Mouse (Mus musculus) cerebellum, adult 11-12 months (tissue): ENCODE results near the gene Zfp692.
A peak's percentile ranks its signal among the peaks of the same experiment; 100 is the strongest.

Source experiments
- DNase-seq: peaks from one replicate; pipeline ENCODE4 v3.0.0; 2022

Zfp692 gene

DNA sequence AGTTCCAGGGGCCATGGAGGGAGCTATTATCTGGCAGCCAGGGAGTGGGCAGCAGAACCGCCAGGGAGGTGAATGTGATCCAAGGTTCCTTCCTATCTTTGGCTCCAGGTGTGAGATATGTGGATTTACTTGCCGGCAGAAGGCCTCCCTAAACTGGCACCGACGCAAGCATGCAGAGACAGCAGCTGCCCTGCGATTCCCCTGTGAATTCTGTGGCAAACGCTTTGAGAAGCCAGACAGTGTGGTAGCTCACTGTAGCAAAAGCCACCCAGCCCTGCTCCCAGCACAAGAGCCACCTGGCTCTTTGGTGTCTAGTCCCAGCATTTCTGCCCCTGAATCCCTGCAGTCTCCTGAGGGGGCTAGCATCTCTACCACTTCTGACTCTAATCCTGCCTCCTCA, 7.2 kb downstream of the Zfp692 start:
- DNase-seq = peak; percentile 49

DNA sequence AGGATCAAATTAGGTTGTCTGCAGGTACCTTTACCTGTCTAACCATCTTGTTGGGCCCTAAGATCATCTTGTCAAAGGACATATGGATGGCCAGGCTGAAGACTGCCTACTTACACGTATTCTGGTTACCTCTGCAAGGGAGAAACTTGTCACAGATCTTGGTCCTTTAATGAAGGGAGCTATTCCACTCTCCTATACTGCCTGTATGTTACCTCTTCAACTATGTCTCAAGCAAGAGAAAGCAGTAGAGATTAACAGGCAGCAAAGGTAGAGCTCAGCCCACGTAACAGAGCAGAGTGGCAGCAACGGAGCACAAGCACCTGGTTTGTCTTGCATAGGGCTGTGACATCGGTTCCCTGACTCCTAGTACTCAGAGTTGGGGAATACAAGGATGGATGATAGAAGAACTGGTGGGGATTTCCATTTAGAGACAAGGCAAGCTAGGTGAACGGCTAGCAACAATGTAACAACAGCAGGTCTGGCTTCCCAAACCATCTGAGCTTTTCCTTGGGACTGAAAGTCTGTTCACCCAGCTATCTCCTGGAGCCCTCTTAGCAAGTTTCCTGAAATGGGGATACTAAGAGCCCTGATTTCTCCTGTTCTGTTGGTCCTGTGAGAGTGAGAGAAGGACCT, 8.8 kb downstream of the Zfp692 start:
- DNase-seq = no peak

DNA sequence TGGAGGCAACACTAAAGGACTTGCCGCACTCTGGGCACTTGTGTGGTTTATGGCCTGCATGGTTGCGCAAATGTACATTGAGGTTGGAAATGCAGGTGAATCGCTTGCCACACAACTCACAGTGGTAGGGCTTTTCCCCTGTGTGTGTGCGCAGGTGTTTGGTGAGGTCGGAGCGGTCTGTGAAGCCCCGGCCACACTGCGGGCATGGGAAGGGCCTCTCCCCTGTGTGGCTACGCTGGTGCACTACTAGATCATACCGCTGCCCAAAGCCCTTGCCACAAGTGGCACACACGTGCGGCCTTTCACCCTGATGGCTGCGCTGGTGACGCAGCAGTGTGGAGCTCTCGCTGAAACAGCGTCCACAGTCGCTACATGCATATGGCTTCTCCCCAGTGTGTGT, 9.5 kb downstream of the Zfp692 start:
- DNase-seq = no peak

DNA sequence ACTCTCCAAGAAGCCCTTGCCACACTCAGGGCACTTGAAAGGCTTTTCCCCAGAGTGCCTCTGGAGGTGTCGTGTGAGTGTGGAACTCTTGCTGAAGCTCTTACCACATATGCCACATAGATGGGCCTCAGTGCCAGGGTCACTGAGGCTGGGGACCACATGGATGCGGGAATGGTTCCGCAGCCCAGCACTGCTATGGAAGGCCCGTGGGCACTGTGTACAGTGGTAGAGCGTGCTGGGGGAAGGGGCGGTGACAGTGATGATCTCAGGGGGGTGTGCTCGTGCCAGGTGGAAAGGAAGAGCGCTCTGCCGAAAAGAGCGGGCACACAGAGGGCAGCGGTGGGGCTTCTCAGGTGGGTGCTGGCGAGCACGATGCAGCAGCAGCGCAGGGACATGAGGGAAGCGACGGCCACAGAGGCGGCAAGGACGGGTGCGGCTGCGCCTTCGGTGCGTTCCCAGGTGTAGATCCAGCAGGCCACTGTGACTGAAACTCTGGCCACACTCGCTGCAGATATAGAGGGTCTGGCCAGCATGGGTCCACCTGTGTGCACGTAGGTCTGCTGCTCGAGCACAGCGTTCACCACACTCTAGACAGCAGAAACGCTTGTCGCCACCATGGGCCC, 10.0 kb downstream of the Zfp692 start:
- no peak for DNase-seq

DNA sequence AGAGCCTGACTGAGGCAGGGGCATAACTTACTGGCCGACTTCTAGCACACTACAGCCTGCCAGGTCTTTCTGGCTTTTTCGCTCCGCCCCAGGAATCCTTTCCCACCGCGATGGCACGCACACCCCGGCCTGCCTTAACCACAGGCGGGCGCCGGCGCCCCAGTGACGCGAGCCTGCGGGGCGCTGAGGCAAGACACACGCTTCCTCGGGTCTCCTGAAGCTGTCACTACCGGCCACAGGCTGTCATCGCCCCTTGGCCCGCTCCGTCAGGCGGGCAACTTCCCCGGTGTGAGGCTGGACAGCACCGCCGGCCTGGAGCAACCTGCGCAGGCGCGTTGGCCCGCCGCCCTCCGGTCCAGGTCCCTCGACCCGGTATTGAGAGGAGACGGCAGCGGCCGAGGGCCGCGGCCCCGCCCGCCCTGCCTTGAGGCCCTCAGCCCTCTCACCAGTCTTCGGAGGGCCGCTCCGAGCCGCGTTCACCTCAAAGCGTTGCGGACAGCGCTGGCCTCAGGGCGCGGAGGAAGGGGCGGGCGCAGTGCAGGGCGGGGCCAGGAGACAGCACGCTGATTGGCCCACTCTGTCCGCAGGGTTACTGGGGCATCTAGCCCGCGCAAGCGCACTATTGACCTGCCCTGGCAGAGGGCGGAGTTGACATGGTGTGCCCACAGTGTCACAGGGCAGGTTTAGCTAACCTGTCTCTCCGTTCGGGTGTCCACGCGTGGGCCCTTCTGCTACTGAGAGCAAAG, 16.1 kb downstream of the Zfp692 start:
- peak; percentile 99 for DNase-seq

DNA sequence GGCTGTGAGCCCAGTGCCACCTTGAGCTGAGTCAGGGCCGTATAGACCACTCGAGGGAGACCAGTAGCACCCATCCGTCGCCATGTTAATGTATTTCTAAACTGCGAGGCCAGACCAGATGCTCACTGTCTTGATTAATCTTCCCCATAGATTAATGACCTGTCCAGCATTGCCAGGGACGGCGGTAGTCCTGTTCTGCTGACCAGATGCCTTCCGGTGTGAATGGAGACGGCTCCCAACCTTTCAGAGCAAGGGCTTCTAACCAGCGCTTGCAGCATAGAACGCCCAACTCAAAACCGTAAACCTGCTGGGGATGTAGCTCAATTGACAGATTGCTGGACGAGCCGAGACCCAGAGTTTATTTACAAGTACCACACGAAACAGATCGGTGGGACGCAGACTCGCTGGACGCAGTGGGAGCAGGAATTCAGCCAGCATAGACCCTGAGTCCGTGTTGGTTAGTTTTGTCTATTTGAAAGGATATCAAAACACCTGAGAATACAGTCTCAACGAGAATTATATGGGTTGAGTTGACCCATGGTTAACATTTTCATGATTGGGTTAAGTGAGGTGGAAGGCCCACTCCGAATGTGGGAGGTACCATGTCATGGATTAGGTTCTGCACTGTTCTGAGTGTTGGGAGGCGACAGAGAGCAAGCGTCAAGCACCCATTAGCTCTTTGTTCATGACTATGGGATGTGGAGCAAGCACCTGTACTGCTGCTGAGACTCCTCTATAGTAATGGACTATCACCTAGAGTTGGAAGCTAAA, 16.9 kb downstream of the Zfp692 start:
- DNase-seq = no peak

DNA sequence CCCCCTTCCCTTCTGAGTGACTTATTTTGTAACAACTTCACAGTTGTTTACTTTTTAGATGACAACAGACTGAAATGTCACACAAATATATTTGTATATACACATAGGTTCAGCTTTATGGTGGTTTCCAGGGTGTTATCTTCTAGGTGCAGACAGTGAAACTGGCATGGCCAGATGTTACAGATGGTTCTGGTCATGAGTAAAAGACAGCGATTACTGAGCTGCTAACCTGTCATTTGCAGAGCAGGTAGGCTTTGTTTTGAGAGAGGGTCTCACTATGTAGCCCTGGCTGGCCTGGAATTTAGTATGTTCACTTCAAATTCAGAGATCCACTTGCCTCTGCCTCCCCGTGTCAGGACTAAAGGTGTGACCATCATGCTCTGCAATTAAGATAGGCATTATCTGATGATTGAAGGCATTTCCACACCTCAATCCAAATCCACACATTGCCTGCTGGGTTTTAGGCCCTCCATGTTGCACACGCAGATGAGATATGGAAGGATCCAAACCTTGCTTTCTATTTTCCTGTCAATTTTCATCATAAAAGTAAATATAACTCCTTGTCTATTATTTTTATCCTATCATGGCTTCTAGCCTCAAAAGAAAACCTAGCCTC, 17.9 kb downstream of the Zfp692 start:
- DNase-seq = no peak

DNA sequence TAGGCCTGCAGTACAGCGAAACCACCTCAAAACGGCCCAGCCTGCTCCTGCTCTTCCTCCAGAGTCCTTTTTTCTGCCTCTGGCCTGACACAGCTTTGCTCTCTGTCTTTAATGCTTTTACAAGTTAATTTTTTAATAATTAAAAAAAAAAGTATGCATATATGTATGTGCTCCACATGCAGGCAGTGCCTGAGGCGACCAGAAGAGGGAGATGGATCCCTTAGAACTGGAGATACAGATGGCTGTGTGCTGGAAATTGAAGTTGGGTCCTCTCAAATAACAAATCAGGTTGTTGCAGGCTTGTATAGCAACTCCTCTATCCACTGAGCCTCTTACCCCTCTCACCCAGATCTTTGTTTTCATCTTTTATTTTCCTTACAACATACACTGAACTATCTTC, 19.9 kb downstream of the Zfp692 start:
- DNase-seq = no peak

DNA sequence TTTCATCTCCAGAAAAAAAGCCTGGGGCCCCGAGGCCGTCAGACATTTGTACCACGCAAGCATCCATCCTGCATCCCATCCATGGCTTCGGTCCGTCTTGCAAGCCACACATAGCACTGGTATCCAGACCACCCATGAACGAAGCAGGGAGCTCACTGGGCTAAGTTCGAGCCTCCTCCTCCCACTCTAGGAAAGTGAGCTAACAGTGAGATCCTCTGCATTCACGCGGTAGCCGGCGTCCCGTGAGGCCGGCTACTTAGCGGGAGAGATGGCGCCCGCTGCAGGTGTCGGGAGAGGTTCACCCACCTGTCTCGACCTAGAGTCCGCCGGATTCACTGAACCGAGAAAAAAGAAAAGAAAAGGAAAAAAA, 23.0 kb downstream of the Zfp692 start:
- DNase-seq = no peak

DNA sequence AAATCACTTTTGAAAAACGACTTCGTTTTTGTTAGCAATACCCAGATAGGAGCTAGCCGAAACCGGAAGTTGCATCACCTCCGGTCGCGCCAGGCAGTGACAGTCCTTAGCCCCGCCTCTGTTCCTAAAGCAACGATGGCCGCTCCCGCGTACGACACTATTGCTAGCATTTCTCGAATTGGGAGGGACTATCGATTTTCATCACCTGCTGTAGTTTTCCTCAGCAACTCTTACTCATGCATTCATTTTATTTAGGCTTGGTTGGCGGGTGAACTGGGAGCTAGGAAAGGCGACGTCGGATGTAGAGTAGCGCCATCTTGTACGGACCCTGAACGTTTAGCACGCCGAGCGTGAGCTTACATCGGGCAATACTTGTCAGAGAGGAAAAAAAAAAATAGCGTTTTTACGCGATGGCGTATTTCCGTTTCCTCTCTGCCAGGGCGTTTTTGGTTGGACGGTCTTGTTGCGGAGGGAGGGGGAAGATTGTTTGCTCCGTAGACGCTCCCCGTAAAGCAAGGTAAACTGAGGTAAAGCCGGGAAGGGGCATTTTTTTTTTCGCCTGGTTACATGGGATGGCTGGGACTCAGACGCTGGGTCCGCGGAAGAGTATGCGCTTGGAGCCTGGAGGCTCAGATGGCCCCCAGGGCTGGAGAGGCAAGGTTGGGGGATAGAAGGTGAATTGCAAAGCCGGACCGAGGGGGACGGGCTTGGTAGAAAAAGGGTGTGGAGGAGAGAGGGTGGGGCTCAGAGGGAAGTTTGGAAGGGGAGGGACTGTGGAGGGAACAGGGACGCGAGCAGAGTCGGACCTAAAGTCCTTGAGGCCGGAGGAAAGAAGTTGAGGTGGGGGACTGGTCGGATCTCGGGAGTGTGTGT, 23.6 kb downstream of the Zfp692 start, which contains the start of the genes Zfp672 and Sh3bp5l:
TSS of gene Zfp672 (minus strand) at position 64 of the 873 bp plus-strand sequence.
TSS of gene Sh3bp5l (plus strand) at position 449 of the 873 bp plus-strand sequence.
- peak; percentile 90 for DNase-seq

DNA sequence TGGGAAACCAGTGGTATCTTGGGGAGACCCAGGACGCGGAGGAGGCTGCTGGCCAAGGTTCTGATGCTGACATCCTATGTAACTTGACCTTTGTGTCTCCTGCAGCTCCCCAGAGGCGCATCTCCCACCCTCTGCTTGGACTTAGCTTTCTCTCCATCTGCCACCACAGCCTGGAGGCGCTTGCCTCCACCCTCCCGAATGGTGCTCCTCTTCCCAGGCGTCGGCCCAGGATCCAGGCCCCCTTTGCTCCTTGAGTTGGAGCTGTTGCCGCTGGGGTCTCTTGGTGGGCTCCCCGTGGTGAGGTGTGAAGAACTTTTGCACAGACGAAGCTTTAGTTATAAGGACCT, 24.3 kb downstream of the Zfp692 start:
- peak; percentile 72 for DNase-seq

DNA sequence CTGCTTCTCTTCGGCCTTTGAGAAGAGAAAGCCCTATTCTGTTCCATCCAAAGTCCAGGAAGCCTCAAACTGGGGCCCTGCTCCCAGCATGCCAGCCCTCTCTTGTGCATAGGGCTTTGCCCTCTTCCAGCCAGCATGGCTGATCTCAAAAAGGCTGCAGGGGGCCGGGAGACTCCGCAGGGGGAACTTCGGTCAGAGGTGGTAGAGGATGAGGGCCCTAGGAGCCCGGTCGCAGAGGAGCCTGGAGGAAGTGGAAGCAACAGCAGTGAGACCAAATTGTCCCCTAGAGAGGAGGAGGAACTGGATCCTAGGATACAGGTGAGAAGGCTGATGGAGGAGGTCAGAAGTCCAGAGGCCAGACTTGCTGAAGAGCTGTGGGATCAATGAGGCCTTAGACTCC, 24.7 kb downstream of the Zfp692 start:
- DNase-seq = peak; percentile 62

DNA sequence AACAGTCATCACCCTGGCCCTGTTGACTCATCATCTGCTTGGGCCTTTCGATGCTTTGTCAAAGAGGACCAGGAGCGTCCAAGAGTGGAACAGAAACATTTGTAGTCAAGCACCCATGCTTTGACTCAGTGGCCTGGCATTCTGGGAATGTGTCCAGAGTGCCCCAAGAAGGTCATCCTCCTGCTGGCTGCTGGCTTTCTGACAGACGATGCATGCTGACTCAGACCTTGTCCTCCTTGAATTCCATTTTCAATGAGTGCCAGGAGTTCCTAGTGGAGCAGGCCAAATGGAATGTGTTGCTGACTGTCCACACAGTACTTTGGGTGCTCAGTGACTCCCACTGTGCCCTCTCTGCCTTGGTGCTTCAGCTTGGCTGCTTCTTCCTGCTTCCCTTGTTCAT, 27.9 kb downstream of the Zfp692 start:
- DNase-seq = peak; percentile 50

DNA sequence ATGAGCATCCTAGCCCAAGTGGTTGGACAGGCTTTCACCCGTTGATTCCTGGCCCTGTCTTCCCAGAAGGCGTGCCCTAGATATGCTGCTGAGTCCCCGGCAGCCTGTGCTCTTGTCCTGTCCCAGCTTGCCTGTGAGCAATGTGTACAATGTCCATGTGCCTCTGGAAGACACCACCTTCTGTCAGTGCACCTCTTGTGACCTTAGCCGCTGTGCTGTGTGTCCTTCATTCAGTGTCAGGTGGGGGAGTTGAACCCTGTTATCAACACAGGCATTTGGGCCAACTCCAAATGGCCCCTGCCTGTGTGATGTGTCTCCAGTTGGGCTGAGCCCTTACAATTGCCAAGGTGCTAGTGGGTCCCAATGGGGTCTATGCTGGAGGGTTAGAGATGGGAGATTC, 39.9 kb downstream of the Zfp692 start:
- DNase-seq = no peak

DNA sequence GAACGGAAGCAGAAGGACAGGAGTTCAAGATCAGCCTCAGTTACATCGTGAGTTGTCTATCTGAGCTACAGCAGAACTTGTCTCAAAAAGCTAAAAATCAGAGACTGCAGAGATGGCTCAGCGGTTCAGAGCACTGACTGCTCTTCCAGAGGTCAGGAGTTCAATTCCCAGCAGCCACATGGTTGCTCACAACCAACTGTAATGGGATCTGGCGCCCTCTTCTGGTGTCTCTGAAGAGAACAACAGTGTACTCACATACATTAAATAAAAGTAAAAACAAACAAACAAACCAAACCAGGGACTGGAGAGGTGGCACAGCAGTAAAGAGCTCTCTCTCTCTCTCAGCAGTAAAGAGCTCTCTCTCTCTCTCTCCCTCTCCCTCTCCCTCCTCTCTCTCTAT, 43.8 kb downstream of the Zfp692 start:
- DNase-seq = no peak

DNA sequence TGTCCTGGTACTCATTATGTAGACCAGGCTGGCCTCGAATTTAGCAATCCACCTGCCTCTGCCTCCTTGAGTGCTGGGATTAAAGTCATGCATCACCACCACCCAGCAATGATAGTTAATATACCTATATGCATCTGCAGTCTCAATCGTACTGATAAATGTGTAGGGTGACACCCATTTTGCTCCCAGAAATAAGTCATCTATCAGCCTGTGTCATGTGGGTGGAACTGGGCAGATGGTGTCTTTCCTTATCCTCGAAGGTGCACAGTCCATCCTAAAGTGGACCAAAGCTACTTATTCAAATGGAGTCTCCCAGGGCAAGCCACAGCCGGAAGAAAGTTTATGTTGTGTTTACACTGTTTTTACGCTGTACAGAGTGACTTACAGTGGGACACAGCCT, 44.3 kb downstream of the Zfp692 start:
- DNase-seq = no peak

DNA sequence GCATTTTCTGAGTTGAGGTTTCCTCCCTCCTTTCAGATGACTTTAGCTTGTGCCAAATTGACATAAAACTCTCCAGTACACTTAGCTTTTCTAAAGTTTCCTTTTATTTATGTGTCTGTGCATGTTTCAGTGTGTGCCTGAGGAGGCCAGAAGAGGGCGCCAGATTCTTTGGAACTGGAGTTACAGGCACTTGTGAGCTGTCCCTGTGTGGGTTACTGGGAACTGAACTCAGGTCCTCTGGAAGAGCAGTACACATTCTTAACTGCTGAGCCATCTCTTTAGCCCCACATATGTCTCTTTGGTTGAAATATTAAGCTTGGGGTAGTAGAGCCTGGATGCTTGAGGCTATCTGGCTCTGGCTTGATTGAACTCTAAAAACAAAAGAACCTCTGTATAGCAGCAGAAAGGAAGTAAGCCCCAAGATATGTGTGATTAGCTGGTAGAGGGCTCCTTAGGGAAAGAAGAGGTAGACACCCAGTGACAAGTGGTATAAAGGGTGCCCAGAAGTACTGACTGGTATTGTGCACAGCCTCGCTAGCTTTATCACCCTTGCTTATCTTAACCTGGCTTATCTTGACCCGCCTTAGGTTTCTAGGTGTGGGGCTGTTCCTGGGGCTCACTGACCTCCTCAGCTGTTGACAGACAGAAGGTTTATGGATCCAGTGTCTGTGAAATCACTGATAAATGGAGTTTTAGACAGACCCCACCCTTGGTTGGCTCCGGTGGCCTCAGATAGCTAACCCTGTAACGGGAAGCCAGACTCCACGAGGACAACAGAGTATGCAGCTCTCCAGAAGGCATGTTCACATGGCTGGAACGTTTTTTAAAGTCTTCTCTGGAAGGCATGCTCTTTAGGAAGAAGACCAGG, 46.0 kb downstream of the Zfp692 start:
- no peak for DNase-seq

DNA sequence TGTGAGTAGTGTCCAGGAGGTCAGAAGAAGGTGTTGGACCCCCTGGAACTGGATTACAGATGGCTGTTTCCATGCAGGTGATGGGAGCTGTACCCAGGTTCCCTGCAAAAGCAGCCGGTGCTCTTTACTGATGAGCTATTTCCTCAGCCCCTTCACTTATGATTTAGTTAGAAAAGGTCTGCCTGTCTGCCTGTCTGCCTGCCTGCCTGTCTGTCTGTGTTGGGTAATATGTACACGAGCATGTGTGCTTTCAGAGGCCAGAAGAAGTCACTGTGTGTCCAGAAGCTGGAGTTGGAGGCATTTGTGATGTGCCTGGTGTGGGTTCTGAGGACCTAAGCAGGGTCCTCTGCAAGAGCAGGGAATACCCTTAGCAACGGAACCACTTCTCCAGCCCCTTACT, 46.8 kb downstream of the Zfp692 start:
- no peak for DNase-seq

DNA sequence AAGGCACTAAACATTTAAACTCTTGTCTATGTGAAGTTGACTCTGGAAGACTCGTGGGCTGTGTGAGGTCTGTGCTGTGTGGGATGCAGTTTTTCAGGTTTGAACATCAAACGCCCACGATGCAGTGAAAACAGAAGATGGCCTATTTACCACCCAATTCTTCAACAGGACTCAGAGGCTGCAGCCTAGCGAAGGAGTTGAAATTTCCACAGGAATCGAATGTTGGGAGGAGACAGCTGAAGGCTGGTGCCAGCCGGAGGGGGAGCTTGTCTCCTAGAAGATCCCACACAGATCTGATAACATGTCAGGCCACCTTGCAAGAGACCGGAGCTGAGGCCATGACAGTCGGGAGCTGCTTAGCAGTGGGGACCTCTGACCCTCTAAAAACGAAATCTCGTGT, 47.6 kb downstream of the Zfp692 start:
- DNase-seq = no peak

DNA sequence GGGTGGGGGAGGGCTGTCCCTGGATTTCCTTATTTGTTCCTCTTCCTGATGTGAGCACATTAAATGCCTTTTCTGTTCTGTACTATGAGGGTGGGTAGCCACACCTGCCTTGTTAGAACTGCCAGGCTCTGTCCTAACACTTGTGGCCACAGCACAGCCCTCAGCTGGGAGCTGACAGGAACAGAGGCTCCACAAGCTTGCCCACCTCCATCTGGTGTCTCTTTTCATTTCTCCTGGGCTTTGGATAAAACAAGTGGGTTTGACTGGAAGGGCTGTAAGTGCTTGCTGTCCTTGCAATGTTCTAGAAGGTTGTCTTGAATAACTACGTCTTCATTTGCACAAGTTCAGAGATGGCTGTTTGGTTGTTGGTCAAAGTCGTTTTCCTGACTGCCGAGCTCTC, 48.1 kb downstream of the Zfp692 start:
- no peak for DNase-seq

DNA sequence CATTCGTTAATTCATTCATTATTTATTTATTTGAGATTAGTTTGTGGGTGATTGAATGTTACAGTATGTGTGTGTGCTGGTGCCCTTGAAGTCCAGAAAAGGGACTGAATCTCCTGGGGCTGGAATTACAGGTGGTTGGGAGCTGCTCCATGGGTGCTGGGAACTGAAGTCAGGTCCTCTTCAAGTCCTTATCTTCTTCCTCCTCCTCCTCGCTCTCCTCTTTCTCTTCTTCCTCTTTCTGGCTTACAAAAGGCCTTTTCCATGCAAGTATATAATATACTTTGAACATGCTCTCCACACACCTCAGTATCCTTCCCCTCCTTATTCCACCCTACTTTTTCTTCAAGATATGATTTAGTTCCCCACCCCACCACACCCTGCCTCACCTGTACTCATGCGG, 50.2 kb downstream of the Zfp692 start:
- DNase-seq = no peak
